Mouse (Mus musculus) midbrain, embryonic 10.5 days (tissue): ENCODE measurements around the gene Ctsll3. TPM values are rescaled to one million over a fixed set of nuclear protein-coding genes. Genes with fewer than 3 reads are reported as not detected.
A peak's percentile ranks its signal among the peaks of the same experiment; 100 is the strongest.

ENCODE experiments used
- DNase-seq: peaks from one replicate; pipeline ENCODE4 v3.0.0-alpha.2; 2017; ENCODE audit warnings: low spot score
- H3K27ac ChIP-seq: fragments of 300-500 bp; sonication (generic); replicated peaks from 2 replicates; pipeline ENCODE4 v1.5.1; 2016; ENCODE audit warnings: mild to moderate bottlenecking
- H3K27me3 ChIP-seq: fragments of 300-500 bp; sonication (generic); 2 replicates; pipeline ENCODE4 v1.6.1; 2016; ENCODE audit warnings: low read depth, mild to moderate bottlenecking; ENCODE audit not compliant: poor library complexity, severe bottlenecking
- H3K36me3 ChIP-seq: fragments of 300-500 bp; sonication (generic); 2 replicates; pipeline ENCODE4 v1.6.1; 2016; ENCODE audit warnings: mild to moderate bottlenecking, moderate library complexity
- H3K4me1 ChIP-seq: fragments of 300-500 bp; sonication (generic); 2 replicates; pipeline ENCODE4 v1.6.1; 2016
- H3K4me3 ChIP-seq: fragments of 300-500 bp; sonication (generic); 2 replicates; pipeline ENCODE4 v1.5.1; 2016; ENCODE audit warnings: mild to moderate bottlenecking, moderate library complexity
- H3K9me3 ChIP-seq: fragments of 300-500 bp; sonication (generic); replicated peaks from 2 replicates; pipeline ENCODE4 v1.6.1; 2016; ENCODE audit warnings: mild to moderate bottlenecking
- WGBS: fragments of 180-500 bp; shearing (Covaris S2); methylation state at CpG from one replicate; pipeline ENCODE4 v1.1.7; 2016; 5-methylcytosine and 5-hydroxymethylcytosine counted together
- polyA plus RNA-seq: library from polyadenylated mRNA; unstranded; fragments of >200 nt; fragmentation: Nextera tagmentation; extraction: Ambion mirVana; gene quantifications from 2 replicates; pipeline ENCODE4 v1.2.1, GENCODE M21; 2016

Ctsll3 gene
- polyA plus RNA-seq, 1 experiment from 2014 or later = not detected

DNA sequence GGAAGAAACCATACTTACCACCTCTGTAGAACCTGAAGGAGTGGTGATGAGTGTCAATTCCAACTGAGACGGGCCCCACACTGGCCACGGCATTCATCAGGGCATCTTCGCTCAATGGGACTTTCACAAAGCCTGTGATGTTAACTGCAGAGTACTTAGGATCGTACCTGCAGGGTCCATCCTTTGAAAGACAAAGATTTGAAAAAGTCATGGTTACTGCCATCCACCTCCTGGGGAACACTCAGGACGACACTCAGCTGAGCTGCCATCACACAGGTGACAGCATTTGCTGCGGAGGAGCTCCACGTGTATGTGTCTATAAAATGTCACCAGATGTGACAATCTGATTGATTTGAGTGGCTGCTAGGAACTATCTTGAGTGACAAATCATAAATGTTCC lies 19.3 kb downstream of the Ctsll3 start:
- H3K36me3 ChIP-seq = no peaks in the 10 kb centered on the region
- H3K9me3 ChIP-seq = no peaks in the 10 kb centered on the region
- H3K27ac ChIP-seq = no peak overlapping the region
- DNase-seq = no peak
- H3K4me3 ChIP-seq = no peak overlapping the region
- H3K27me3 ChIP-seq = no peaks in the 10 kb centered on the region
- 89% methylated on average over 7 of the region's 7 CpGs for WGBS
- H3K4me1 ChIP-seq = no peaks in the 10 kb centered on the region

DNA sequence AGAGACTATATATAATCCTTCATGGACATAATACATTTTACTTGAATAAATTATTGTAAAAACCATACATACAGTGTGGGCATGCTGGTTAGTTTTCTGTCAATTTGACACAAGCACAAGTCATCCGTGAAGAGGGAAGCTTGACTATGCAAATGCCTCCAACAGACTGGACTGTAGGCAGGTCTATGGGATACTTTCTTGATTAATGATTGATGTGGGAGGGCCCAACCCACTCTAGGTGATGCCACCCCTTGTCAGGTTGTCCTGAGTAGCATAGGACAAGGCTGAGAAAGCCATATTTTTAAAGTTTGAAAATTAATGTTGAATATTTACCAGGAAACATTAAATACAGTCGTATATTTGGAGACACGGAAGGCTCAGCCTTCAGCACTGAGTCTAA lies 22.1 kb downstream of the Ctsll3 start:
- H3K27ac ChIP-seq = no peak overlapping the region
- WGBS = 89% methylated on average over 3 of the region's 3 CpGs

DNA sequence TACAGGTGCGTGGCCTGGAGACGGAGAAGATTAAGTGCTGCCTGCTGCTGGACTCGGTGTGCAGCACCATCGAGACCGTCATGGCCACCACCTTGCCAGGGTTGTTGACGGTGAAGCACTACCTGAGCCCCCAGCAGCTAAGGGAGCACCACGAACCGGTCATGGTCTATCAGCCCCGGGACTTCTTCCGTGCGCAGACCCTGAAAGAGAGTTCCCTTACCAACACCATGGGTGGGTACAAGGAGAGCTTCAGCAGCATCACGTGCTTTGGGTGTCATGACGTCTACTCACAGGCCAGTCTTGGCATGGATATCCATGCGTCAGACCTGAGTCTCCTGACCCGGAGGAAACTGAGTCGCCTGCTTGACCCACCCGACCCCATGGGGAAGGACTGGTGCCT lies 41.5 kb downstream of the Ctsll3 start:
- H3K4me1 ChIP-seq = no peaks in the 10 kb centered on the region
- no peaks in the 10 kb centered on the region for H3K9me3 ChIP-seq
- H3K4me3 ChIP-seq = no peak overlapping the region
- WGBS = 96% methylated on average over 17 of the region's 17 CpGs
- H3K27ac ChIP-seq = no peak overlapping the region
- DNase-seq = no peak
- peaks cover 54% of the 10 kb centered on the region for H3K36me3 ChIP-seq
- no peaks in the 10 kb centered on the region for H3K27me3 ChIP-seq

More for the DNA sequence above, 22.1 kb downstream of the Ctsll3 start:
- no peak for DNase-seq
- Histone ChIP-seq H3K9me3 (no peaks in the 10 kb centered on the region), H3K4me3 (no peak overlapping the region), H3K27me3 (no peaks in the 10 kb centered on the region), H3K4me1 (no peaks in the 10 kb centered on the region), H3K36me3 (no peaks in the 10 kb centered on the region)

DNA sequence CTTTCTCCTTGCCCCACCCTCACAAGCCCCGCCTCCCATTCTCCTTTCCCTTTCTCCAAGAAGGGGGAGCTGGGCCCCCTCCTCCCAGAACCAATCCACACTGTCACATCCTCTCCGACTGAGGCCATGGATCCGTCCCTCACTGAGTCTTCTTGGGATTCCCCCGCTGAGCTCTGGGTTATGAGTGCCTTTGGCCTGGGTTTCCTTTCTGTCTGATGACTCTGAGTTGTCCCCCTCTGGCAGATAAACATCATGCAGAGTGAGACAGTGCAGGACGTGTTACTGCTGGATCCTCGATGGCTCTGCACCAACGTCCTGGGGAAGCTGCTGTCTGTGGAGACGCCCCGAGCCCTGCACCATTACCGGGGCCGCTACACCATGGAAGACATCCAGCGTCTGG lies 42.3 kb downstream of the Ctsll3 start:
- Histone ChIP-seq H3K27ac (no peak overlapping the region), H3K36me3 (peaks cover 58% of the 10 kb centered on the region), H3K4me3 (no peak overlapping the region), H3K9me3 (no peaks in the 10 kb centered on the region), H3K27me3 (no peaks in the 10 kb centered on the region), H3K4me1 (no peaks in the 10 kb centered on the region)
- 93% methylated on average over 12 of the region's 12 CpGs for WGBS
- no peak for DNase-seq

DNA sequence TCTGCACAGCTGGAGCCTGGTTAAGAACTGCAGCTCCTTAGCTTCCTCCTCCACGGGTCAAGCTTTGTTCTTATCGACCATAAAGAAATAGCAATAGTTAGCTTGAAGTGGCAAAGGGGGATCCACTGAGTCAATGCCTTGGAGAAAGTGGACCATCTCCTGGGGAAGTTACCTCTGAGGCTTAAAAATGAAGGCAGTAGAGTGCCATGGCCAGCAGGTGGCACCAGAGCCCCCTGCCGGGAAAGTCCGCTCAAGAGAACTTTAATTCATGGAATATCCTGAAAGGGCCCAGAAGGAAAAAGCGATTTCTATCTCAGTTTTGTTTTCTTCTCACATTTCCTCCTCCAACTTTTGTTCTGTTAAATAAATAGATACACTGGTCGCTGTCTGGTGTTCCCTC lies 43.5 kb downstream of the Ctsll3 start:
- H3K4me3 ChIP-seq = no peak overlapping the region
- H3K9me3 ChIP-seq = no peaks in the 10 kb centered on the region
- H3K4me1 ChIP-seq = no peaks in the 10 kb centered on the region
- H3K27ac ChIP-seq = no peak overlapping the region
- peak; percentile 37 for DNase-seq
- no peaks in the 10 kb centered on the region for H3K27me3 ChIP-seq
- 46% methylated on average over 6 of the region's 6 CpGs for WGBS
- peaks cover 63% of the 10 kb centered on the region for H3K36me3 ChIP-seq

DNA sequence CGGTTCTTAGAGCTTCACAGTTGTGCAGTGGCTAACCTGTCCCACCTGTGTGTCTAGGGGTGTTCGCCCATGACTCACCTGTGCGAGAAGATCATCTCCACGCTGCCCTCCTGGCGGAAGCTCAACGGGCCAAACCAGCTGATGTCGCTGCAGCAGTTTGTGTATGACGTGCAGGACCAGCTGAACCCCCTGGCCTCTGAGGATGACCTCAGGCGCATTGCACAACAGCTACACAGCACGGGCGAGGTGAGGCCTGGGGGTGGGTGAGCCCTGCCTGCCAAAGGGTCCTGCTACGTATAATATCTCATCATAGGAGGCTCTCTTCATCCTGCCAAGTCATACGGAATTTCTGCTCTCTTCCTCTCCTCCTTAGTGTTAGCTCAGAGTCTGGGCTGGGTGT lies 45.4 kb downstream of the Ctsll3 start:
- WGBS = 94% methylated on average over 13 of the region's 13 CpGs
- Histone ChIP-seq H3K27me3 (no peaks in the 10 kb centered on the region), H3K27ac (no peak overlapping the region), H3K9me3 (no peaks in the 10 kb centered on the region), H3K4me3 (no peak overlapping the region), H3K4me1 (no peaks in the 10 kb centered on the region), H3K36me3 (peaks cover 66% of the 10 kb centered on the region)
- no peak for DNase-seq

DNA sequence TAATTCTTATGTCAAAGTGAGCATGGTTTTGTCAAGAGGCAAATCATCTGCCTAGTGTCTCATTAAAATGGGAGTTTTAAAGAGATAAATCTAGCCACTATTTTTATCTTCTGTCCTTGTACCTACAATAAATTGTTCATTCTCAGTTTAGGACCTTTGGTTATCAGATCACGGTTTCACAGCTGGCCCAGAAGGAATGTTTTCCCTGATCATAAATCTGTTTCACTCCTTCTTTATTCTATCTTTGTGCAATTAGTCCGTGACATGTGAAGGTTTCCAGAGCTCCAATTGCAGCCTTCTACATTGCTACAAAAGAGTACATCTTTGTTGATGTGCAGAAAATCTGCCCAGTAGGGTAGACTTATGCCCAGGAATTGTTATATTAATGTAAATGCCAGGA lies 47.4 kb downstream of the Ctsll3 start:
- no peak overlapping the region for H3K27ac ChIP-seq
- 82% methylated on average over 2 of the region's 2 CpGs for WGBS
- no peaks in the 10 kb centered on the region for H3K9me3 ChIP-seq
- no peaks in the 10 kb centered on the region for H3K27me3 ChIP-seq
- no peak overlapping the region for H3K4me3 ChIP-seq
- peaks cover 68% of the 10 kb centered on the region for H3K36me3 ChIP-seq
- no peak for DNase-seq
- no peaks in the 10 kb centered on the region for H3K4me1 ChIP-seq

DNA sequence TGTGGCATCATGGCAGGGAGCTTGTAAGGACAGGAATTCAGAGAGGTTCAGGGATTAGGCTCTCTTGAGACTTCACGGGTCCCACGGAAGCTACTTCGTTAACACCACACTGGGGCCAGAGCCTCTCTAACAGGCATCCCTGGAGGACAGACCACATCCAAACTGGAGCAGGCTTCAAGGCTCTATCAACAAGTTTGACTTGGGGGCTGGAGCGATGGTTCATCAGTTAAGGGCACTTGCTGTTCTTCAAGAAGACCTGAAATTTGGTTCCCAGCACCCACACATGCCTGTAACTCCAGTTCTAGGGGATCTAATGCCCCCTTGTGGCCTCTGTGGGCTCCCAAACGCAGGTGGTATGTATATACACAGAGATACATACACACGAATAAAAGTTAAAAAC lies 49.4 kb downstream of the Ctsll3 start:
- WGBS = 92% methylated on average over 6 of the region's 6 CpGs
- no peak for DNase-seq
- no peak overlapping the region for H3K27ac ChIP-seq
- H3K36me3 ChIP-seq = peaks cover 83% of the 10 kb centered on the region
- no peaks in the 10 kb centered on the region for H3K27me3 ChIP-seq
- H3K4me1 ChIP-seq = no peaks in the 10 kb centered on the region
- no peak overlapping the region for H3K4me3 ChIP-seq
- no peaks in the 10 kb centered on the region for H3K9me3 ChIP-seq

DNA sequence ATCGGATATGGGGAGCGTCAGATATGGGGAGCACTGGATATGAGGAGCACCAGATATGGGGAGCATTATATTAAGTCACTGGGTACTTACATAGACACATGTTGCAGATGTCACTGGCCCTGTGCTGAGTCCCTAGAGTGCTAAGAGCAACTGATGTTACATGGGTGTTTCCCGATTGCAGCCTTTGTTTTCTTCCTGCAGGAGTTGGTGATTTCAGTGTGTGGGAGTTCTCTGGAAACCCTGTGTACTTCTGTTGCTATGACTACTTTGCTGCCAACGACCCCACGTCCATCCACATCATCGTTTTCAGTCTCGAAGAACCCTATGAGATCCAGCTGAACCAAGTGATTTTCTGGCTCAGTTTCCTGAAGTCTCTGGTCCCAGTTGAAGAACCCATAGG lies 51.7 kb downstream of the Ctsll3 start:
- H3K27me3 ChIP-seq = no peaks in the 10 kb centered on the region
- H3K9me3 ChIP-seq = no peaks in the 10 kb centered on the region
- DNase-seq = no peak
- H3K4me1 ChIP-seq = no peaks in the 10 kb centered on the region
- peaks cover 70% of the 10 kb centered on the region for H3K36me3 ChIP-seq
- no peak overlapping the region for H3K27ac ChIP-seq
- 89% methylated on average over 7 of the region's 7 CpGs for WGBS
- no peak overlapping the region for H3K4me3 ChIP-seq

DNA sequence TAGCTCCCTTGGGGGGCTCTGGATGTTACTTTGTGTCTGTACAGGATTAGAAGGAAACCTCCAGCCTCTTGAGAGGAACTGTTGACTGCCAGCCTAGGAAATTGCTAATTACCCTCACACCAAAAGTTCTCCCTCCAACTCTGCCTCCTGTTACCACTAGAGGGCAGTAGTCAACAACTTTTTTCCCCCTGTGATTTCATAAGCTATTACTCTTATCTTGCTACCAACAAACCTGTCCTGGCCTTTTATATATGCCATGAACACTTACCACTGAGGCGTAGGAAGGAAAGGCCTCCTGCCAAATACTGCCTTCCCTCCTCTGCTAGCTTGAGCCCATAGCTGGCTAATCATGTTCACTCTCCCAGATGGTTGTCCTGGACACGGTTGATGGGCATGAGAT lies 54.1 kb downstream of the Ctsll3 start:
- Histone ChIP-seq H3K4me3 (no peak overlapping the region), H3K9me3 (no peaks in the 10 kb centered on the region), H3K4me1 (no peaks in the 10 kb centered on the region), H3K27ac (no peak overlapping the region), H3K36me3 (peaks cover 57% of the 10 kb centered on the region), H3K27me3 (no peaks in the 10 kb centered on the region)
- DNase-seq = no peak
- 87% methylated on average over 2 of the region's 2 CpGs for WGBS

Other genes with a start within 250 kb of the Ctsll3 start
- gene Dapk1, start 200.9 kb downstream of the Ctsll3 start, polyA plus RNA-seq = 15.1 and 19.8 TPM in 2 replicates
- gene BC051665, start 16.5 kb downstream of the Ctsll3 start, polyA plus RNA-seq = not detected in 2 replicates
- 0.14 TPM in 1 of 2 replicates, not detected in the other for gene 4930486L24Rik, start 61.6 kb upstream of the Ctsll3 start, polyA plus RNA-seq
- gene Gm49392, start 94.0 kb upstream of the Ctsll3 start, polyA plus RNA-seq = not detected in 2 replicates
- gene Ctla2b, start 94.6 kb upstream of the Ctsll3 start, polyA plus RNA-seq = 1.1 and 1.6 TPM in 2 replicates
- gene Tpbpb, start 102.0 kb upstream of the Ctsll3 start, polyA plus RNA-seq = not detected in 2 replicates
- not detected in 2 replicates for gene Gm49393, start 132.7 kb upstream of the Ctsll3 start, polyA plus RNA-seq
- gene Gm49391, start 133.7 kb upstream of the Ctsll3 start, polyA plus RNA-seq = 0.70 and 0.79 TPM in 2 replicates
- gene Ctla2a, start 133.8 kb upstream of the Ctsll3 start, polyA plus RNA-seq = 12.1 and 13.5 TPM in 2 replicates
- gene Tpbpa, start 139.1 kb upstream of the Ctsll3 start, polyA plus RNA-seq = not detected in 2 replicates
- not detected in 2 replicates for gene Ctsj, start 203.1 kb upstream of the Ctsll3 start, polyA plus RNA-seq
- not detected in 2 replicates for gene Ctsq, start 237.8 kb upstream of the Ctsll3 start, polyA plus RNA-seq